Mouse (Mus musculus) midbrain, embryonic 13.5 days (tissue): Measurements from ENCODE around the gene Fuk. TPM values are rescaled to one million over a fixed set of nuclear protein-coding genes. Genes with fewer than 3 reads are reported as not detected.
"Not testable (repeated sequence)": the region's sequence is repeated elsewhere in the genome, so short reads cannot be mapped to it uniquely, and the experiment has no call there.

ENCODE experiments used
- ATAC-seq: fragments of 200-750 bp; cut with Nextera tagmentation; 2 replicates; pipeline ENCODE4 v1.8.0; 2017; ENCODE audit warnings: mild to moderate bottlenecking, moderate TSS enrichment, moderate library complexity
- H3K27ac ChIP-seq: fragments of 300-500 bp; sonication (generic); 2 replicates; pipeline ENCODE4 v1.5.1; 2015; ENCODE audit warnings: inconsistent platforms, mild to moderate bottlenecking, moderate library complexity
- H3K27me3 ChIP-seq: fragments of 300-500 bp; sonication (generic); 2 replicates; pipeline ENCODE4 v1.6.1; 2015; ENCODE audit warnings: mild to moderate bottlenecking, inconsistent platforms
- H3K36me3 ChIP-seq: fragments of 300-500 bp; sonication (generic); 2 replicates; pipeline ENCODE4 v1.6.1; 2015; ENCODE audit warnings: mild to moderate bottlenecking, inconsistent platforms
- H3K4me1 ChIP-seq: fragments of 300-500 bp; sonication (generic); replicated peaks from 2 replicates; pipeline ENCODE4 v1.6.1; 2015; ENCODE audit warnings: inconsistent platforms
- H3K4me2 ChIP-seq: fragments of 300-500 bp; sonication (generic); replicated peaks from 2 replicates; pipeline ENCODE4 v1.6.1; 2015; ENCODE audit warnings: moderate library complexity, mild to moderate bottlenecking, inconsistent platforms
- H3K4me3 ChIP-seq: fragments of 300-500 bp; sonication (generic); replicated peaks from 2 replicates; pipeline ENCODE4 v1.5.1; 2015; ENCODE audit warnings: mild to moderate bottlenecking, inconsistent platforms
- H3K9ac ChIP-seq: fragments of 300-500 bp; sonication (generic); replicated peaks from 2 replicates; pipeline ENCODE4 v1.6.1; 2015; ENCODE audit warnings: mild to moderate bottlenecking, inconsistent platforms
- H3K9me3 ChIP-seq: fragments of 300-500 bp; sonication (generic); 2 replicates; pipeline ENCODE4 v1.6.1; 2016; ENCODE audit warnings: mild to moderate bottlenecking, inconsistent platforms
- WGBS: fragments of 180-500 bp; shearing (Covaris S2); methylation state at CpG from one replicate; pipeline ENCODE4 v1.1.7; 2015; 5-methylcytosine and 5-hydroxymethylcytosine counted together
- polyA plus RNA-seq: library from polyadenylated mRNA; unstranded; fragments of >200 nt; fragmentation: Nextera tagmentation; extraction: Ambion mirVana; gene quantifications from 2 replicates; pipeline ENCODE4 v1.2.1, GENCODE M21; 2015

The Fuk gene
- polyA plus RNA-seq, 1 experiment from 2014 or later = 9.6 TPM

- WGBS = 65% methylated on average over 2 of the region's 2 CpGs
- Histone ChIP-seq H3K4me1 (peaks cover 25% of the 10 kb centered on the region), H3K9me3 (no peaks in the 10 kb centered on the region), H3K4me3 (no peak overlapping the region), H3K9ac (no peak overlapping the region), H3K27ac (no peak overlapping the region), H3K4me2 (no peak overlapping the region), H3K36me3 (no peaks in the 10 kb centered on the region), H3K27me3 (no peaks in the 10 kb centered on the region)
- no peak for ATAC-seq
These were observed 15.1 kb upstream of the Fuk start for GRCm38 (mm10) chr8:110917415-110917814.

- ATAC-seq = no peak
- Histone ChIP-seq H3K4me2 (no peak overlapping the region), H3K9ac (no peak overlapping the region), H3K27ac (no peak overlapping the region), H3K36me3 (no peaks in the 10 kb centered on the region), H3K9me3 (no peaks in the 10 kb centered on the region), H3K27me3 (no peaks in the 10 kb centered on the region), H3K4me1 (no peaks in the 10 kb centered on the region), H3K4me3 (no peak overlapping the region)
- WGBS = 87% methylated on average over 15 of the region's 15 CpGs
These were observed 9.6 kb upstream of the Fuk start for GRCm38 (mm10) chr8:110911576-110912570.

GRCm38 (mm10) chr8:110909850-110910249 lies 7.6 kb upstream of the Fuk start:
- not testable (repeated sequence) for H3K4me3 ChIP-seq, H3K9ac ChIP-seq, H3K4me1 ChIP-seq, H3K4me2 ChIP-seq, ATAC-seq, H3K36me3 ChIP-seq, H3K9me3 ChIP-seq, H3K27me3 ChIP-seq, H3K27ac ChIP-seq

- peaks cover 2% of the 10 kb centered on the region for H3K4me1 ChIP-seq
- 91% methylated on average over 1 of the region's 1 CpGs for WGBS
- H3K4me2 ChIP-seq = no peak overlapping the region
- no peaks in the 10 kb centered on the region for H3K27me3 ChIP-seq
- H3K4me3 ChIP-seq = no peak overlapping the region
- ATAC-seq = no peak
- no peak overlapping the region for H3K9ac ChIP-seq
- no peaks in the 10 kb centered on the region for H3K9me3 ChIP-seq
- H3K27ac ChIP-seq = no peak overlapping the region
- H3K36me3 ChIP-seq = no peaks in the 10 kb centered on the region
These were observed 4.4 kb upstream of the Fuk start for GRCm38 (mm10) chr8:110906682-110907081.

GRCm38 (mm10) chr8:110905404-110905803 lies 3.1 kb upstream of the Fuk start:
- H3K4me1 ChIP-seq = peaks cover 5% of the 10 kb centered on the region
- no peak for ATAC-seq

GRCm38 (mm10) chr8:110902579-110902965 lies 284 bp upstream of the Fuk start:
- ATAC-seq = peak; percentile 35; the same call in 1 of the 2 replicates

More at GRCm38 (mm10) chr8:110905404-110905803, 3.1 kb upstream of the Fuk start:
- no peak overlapping the region for H3K27ac ChIP-seq
- no peak overlapping the region for H3K4me2 ChIP-seq
- no peaks in the 10 kb centered on the region for H3K9me3 ChIP-seq
- no peaks in the 10 kb centered on the region for H3K27me3 ChIP-seq
- H3K36me3 ChIP-seq = no peaks in the 10 kb centered on the region
- H3K4me3 ChIP-seq = no peak overlapping the region
- WGBS = 89% methylated on average over 6 of the region's 6 CpGs
- no peak overlapping the region for H3K9ac ChIP-seq

GRCm38 (mm10) chr8:110901056-110901455 lies 1.2 kb downstream of the Fuk start:
- peaks cover 5% of the 10 kb centered on the region for H3K4me1 ChIP-seq
- H3K27ac ChIP-seq = no peak overlapping the region
- H3K36me3 ChIP-seq = peaks cover 12% of the 10 kb centered on the region
- WGBS = 87% methylated on average over 3 of the region's 3 CpGs
- ATAC-seq = no peak
- H3K4me2 ChIP-seq = no peak overlapping the region
- no peak overlapping the region for H3K4me3 ChIP-seq
- H3K9me3 ChIP-seq = no peaks in the 10 kb centered on the region
- no peak overlapping the region for H3K9ac ChIP-seq
- H3K27me3 ChIP-seq = no peaks in the 10 kb centered on the region

More at GRCm38 (mm10) chr8:110902579-110902965, 284 bp upstream of the Fuk start:
- WGBS = 65% methylated on average over 2 of the region's 2 CpGs
- Histone ChIP-seq H3K9me3 (no peaks in the 10 kb centered on the region), H3K27me3 (no peaks in the 10 kb centered on the region), H3K9ac (no peak overlapping the region), H3K27ac (no peak overlapping the region), H3K4me2 (peak overlapping the region; percentile 65; the same call in 1 of the 2 replicates), H3K4me3 (peak overlapping the region; percentile 75), H3K4me1 (peaks cover 5% of the 10 kb centered on the region), H3K36me3 (peaks cover 12% of the 10 kb centered on the region)

- Histone ChIP-seq H3K4me3 (no peak overlapping the region), H3K9ac (no peak overlapping the region), H3K36me3 (peaks cover 32% of the 10 kb centered on the region), H3K4me2 (no peak overlapping the region), H3K27ac (no peak overlapping the region), H3K4me1 (peaks cover 5% of the 10 kb centered on the region), H3K27me3 (no peaks in the 10 kb centered on the region), H3K9me3 (no peaks in the 10 kb centered on the region)
- ATAC-seq = no peak
- WGBS = 94% methylated on average over 6 of the region's 6 CpGs
These were observed 4.8 kb downstream of the Fuk start for GRCm38 (mm10) chr8:110897495-110897894.

- ATAC-seq = no peak
- H3K4me1 ChIP-seq = no peaks in the 10 kb centered on the region
- no peak overlapping the region for H3K9ac ChIP-seq
- no peak overlapping the region for H3K4me2 ChIP-seq
- no peak overlapping the region for H3K27ac ChIP-seq
- H3K4me3 ChIP-seq = no peak overlapping the region
- peaks cover 34% of the 10 kb centered on the region for H3K36me3 ChIP-seq
- no peaks in the 10 kb centered on the region for H3K9me3 ChIP-seq
- WGBS = 95% methylated on average over 13 of the region's 13 CpGs
- no peaks in the 10 kb centered on the region for H3K27me3 ChIP-seq
These were observed 6.5 kb downstream of the Fuk start for GRCm38 (mm10) chr8:110895812-110896211.

GRCm38 (mm10) chr8:110895254-110895653 lies 7.0 kb downstream of the Fuk start:
- Histone ChIP-seq H3K4me2 (no peak overlapping the region), H3K4me3 (no peak overlapping the region), H3K27ac (no peak overlapping the region), H3K4me1 (no peaks in the 10 kb centered on the region), H3K36me3 (peaks cover 35% of the 10 kb centered on the region), H3K9ac (no peak overlapping the region), H3K9me3 (no peaks in the 10 kb centered on the region), H3K27me3 (no peaks in the 10 kb centered on the region)
- WGBS = 77% methylated on average over 9 of the region's 9 CpGs
- ATAC-seq = no peak

GRCm38 (mm10) chr8:110894851-110895250 lies 7.4 kb downstream of the Fuk start:
- Histone ChIP-seq H3K36me3 (peaks cover 39% of the 10 kb centered on the region), H3K9ac (no peak overlapping the region), H3K27me3 (no peaks in the 10 kb centered on the region), H3K4me2 (no peak overlapping the region), H3K27ac (no peak overlapping the region), H3K4me1 (no peaks in the 10 kb centered on the region), H3K4me3 (no peak overlapping the region), H3K9me3 (no peaks in the 10 kb centered on the region)
- 89% methylated on average over 10 of the region's 10 CpGs for WGBS
- ATAC-seq = no peak

GRCm38 (mm10) chr8:110892913-110893312 lies 9.4 kb downstream of the Fuk start:
- Histone ChIP-seq H3K4me3 (no peak overlapping the region), H3K4me1 (no peaks in the 10 kb centered on the region), H3K27me3 (no peaks in the 10 kb centered on the region), H3K4me2 (no peak overlapping the region), H3K36me3 (peaks cover 40% of the 10 kb centered on the region), H3K9ac (no peak overlapping the region), H3K27ac (no peak overlapping the region), H3K9me3 (no peaks in the 10 kb centered on the region)
- no peak for ATAC-seq
- WGBS = 95% methylated on average over 2 of the region's 2 CpGs
